Mouse (Mus musculus) 3T3-L1 (cell line): ENCODE data around the gene Slc28a1.

ENCODE experiments used
- DNase-seq: peaks from one replicate; pipeline ENCODE4 v3.0.0-alpha.2; 2015; ENCODE audit warnings: low read depth, low spot score

Slc28a1 gene

GRCm38 (mm10) chr7:81212697-81213346, 98.2 kb downstream of the Slc28a1 start:
- no peak for DNase-seq

GRCm38 (mm10) chr7:81213347-81214152, 99.0 kb downstream of the Slc28a1 start, which contains the start of gene Pde8a:
Pde8a (plus strand) TSS chr7:81213596.
- DNase-seq: no peak

DNA sequence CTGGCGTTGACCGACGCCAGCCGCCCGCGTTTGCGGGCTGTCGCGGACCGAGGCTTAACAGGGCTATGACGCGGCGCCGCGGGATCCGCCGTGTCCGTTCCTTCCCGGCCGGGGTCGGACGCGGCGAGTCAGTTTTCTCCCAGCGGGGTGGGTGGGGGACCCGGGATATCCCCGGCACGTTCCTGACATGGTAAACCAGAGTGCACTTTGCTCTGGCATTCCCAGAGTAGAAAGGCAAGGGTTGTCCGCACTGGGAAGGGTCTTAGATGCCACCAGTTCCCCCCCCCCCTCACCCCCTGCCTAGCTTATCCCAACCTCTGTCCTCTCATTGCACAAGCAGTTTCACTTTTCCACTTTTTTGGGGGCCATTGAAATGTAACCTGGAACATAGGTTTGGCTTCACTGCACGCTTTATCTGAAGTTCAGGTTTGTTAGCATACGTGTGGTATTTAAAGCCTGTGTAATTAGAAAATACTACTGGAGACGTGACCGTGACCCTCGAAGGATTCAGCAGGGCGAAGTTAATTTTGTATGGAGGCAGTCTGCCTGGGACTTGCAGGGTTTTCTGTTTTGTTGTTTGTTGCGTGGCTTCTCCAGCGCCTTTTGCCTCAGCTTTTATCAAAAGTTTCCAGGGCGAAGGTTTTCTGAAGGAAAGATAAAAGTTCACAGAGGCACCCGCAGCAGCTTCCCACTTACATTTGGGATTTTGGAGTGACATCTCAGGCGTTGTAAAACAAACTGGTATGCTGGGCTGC, 99.7 kb downstream of the Slc28a1 start:
- DNase-seq: no peak

DNA sequence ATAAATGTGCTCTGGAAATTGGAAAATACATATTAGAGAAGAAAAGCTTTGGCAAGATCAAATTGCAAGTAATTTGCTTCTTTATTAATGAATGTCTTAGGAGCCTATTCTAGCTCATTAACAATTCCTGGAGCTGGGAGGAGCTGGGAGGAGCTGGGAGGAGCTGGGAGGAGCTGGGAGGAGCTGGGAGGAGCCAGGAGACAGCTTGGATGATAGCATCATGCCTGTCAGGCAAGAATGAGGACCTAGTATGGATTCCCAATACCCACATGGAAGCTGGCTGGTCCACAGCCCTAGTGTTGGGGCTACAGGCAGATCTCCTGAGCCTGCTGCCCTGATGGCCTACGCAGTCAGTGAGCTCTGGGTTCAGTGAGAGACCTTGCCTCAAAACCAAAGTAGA, 101.4 kb downstream of the Slc28a1 start:
- DNase-seq: no peak

- no peak for DNase-seq
Observed at GRCm38 (mm10) chr7:81219321-81219720, 104.7 kb downstream of the Slc28a1 start.
